Mouse (Mus musculus): ENCODE results near the gene Lrrn4.
A peak's percentile ranks its signal among the peaks of the same experiment; 100 is the strongest.

The Lrrn4 gene

DNA sequence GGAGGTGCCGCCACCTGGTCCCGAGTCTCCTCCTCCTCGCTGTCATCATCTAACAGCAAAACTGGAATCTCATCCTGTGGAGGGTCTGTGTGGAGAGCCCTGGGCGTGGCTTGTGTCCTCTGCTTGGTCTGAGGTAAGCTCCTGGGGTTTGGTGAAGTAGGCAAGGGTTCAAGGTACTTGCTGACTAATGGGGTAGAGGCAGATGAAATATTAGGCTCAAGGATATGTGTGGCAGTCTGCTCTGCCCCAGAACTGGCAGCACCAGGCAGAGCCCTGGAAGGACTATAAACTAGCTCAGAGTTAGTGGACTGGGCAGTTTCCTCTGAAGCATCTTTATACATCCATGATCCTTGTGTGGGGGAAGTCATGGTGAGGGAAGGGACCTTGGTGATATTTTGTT, 10.4 kb downstream of the Lrrn4 start:
- DNase-seq (ENCODE audit: low read depth), result no peak

DNA sequence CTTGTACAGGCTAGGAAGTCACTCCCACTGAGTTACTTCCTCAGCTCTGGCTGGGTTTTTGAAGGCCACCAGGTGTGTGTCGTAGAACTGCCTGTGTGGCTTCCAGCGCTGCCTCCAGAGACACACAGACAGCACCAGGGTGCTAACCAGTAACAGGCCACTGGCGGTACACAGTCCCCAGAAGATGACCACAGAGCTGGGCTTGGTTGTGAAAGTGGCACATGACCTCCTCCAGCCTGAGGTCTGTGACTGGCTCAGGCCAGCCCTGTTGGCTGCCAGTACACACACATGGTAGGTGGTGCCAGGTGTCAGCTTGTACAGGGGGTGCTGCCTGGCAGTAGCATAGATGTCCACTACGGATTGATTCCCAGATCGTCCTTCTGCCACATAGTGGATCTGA, 11.0 kb downstream of the Lrrn4 start:
- DNase-seq (ENCODE audit: low read depth), result peak; percentile 31

DNA sequence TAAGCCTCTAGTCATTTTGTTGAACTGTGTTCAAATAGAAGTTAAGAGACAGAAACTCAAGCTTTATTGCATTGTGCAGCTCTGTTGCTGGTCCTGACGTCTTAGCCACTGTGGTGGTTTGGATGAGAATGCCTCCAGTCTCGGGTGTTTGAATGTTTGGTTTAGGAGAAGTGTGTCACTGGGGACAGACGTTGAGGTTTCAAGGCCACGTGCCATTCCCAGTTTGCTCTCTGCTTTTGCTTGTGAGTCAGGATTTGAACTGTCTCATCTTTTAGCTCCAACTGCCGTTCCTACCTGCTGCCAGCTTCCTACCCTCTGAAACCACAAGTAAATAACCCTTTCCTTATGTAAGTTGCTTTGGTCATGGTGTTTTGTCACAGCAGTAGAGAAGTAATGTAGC, 13.2 kb downstream of the Lrrn4 start:
- DNase-seq (ENCODE audit: low read depth), result peak; percentile 84

DNA sequence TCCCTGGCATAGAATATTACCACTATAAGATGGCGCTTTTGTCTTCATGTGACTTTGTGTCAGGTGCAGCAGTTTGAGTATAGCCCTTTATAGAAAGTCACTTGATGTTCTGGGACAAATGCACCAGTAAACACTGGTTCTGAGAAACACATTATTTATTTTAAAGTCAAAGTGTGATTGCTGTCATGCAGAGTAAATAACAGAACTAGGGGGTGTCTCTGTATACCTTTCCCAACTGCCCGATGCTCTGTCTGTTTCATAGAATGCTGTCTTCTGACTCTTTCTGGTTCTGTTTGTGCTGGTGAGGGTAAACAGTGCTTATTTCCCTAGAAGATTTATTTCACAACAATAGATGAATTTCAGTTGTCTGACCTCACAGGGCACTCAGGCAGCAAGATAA, 17.4 kb downstream of the Lrrn4 start:
- DNase-seq (ENCODE audit: low read depth), result no peak

DNA sequence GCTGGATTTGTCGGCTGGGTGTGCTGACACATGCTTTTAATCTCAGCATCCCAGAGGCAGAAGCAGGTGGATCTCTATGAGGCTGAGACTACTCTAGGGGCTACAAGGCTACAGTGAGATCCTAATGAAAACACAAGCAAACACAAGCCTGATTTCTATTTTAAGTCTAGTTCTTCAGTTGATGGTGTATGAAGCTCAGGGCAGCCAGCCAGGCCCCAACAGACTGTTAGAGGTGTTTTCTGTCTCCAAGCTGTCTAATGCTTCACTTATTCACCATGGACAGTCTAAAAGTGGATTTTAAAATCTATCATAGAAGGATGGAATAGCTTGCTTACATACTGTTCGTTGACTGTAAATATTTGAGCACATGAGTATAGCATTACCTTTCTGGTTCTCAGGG, 19.2 kb downstream of the Lrrn4 start:
- no peak for DNase-seq (ENCODE audit: low read depth)

GRCm38 (mm10) chr2:132860435-132860834, 20.3 kb downstream of the Lrrn4 start:
- no peak for DNase-seq (ENCODE audit: low read depth)

DNA sequence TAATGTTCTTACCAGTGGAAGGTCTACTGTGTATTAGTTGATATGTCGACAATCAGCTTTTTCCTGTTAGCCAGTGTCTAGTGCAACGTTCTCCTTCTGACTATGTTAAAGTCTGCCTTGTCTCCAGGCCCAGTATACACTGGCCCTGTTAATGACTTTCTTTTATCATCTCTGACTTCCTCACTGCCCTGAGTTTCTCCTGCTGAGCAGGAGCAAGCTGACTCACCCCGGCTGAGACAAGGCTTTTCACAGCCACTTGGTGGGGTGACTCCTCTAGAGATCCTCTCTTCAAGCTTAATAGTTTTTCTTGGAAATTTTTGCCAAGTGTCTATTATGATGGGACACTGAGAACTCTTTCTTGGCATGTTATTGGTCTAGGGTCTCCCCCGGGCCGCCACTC, 24.4 kb downstream of the Lrrn4 start:
- DNase-seq (ENCODE audit: low read depth), result peak; percentile 39

DNA sequence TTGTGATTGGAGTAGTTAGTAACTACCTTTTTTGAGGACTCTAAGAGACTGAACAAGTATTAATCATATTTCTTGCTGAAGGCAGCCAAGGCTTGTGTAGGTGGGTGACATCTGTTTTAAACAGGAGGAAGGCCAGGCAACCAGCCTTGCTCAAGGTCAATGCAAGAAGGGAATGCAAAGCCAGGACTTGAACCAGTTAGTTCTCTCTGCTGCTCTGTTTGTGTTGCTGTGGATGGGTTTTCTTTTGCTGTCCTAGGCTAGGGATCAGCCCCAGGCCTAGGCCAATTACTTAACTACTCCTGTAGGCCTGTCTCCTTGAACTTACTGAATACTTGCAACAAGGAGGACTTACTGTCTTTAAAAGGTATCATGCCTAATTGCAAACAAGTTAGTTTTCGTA, 27.6 kb downstream of the Lrrn4 start:
- DNase-seq (ENCODE audit: low read depth), result no peak

- DNase-seq (ENCODE audit: low read depth), result no peak
Observed at GRCm38 (mm10) chr2:132849141-132849540, 31.6 kb downstream of the Lrrn4 start.

DNA sequence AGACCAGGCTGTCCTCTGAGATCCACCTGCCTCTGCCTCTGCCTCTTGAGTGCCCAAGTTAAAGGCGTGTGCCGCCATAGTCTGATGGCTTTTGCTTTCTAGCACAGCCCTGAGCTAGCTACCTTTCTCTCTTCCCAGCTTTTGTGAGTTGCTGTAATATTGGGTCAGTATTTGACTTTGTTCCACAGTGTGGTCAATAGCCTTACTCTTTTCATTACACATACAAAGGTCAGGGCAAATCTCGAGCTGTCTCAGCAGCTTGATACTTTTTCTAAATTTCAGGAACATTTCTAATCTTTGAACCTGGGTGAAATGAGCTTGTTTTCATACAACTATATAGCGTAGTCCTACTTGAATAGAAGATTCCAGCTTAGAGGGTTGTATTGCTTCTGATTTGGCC, 32.3 kb downstream of the Lrrn4 start:
- DNase-seq (ENCODE audit: low read depth), result no peak

GRCm38 (mm10) chr2:132847581-132847980, 33.1 kb downstream of the Lrrn4 start:
- DNase-seq (ENCODE audit: low read depth), result peak; percentile 33

GRCm38 (mm10) chr2:132846407-132847358, 34.0 kb downstream of the Lrrn4 start, which contains the start of gene Crls1:
Gene Crls1 (plus strand): TSS chr2:132846666.
- DNase-seq (ENCODE audit: low read depth), result peak; percentile 95

GRCm38 (mm10) chr2:132841071-132841470, 39.6 kb downstream of the Lrrn4 start:
- no peak for DNase-seq (ENCODE audit: low read depth)

All from 416B (cell line).